Mouse (Mus musculus) midbrain, embryonic 11.5 days (tissue): ENCODE results near the gene Henmt1. TPM values are rescaled to one million over a fixed set of nuclear protein-coding genes. Genes with fewer than 3 reads are reported as not detected.
A peak's percentile ranks its signal among the peaks of the same experiment; 100 is the strongest.

Experiments
- ATAC-seq: fragments of 200-750 bp; cut with Nextera tagmentation; 2 replicates; pipeline ENCODE4 v1.8.0; 2017; ENCODE audit warnings: moderate TSS enrichment, moderate library complexity; ENCODE audit not compliant: low FRiP score
- DNase-seq: peaks from one replicate; pipeline ENCODE4 v3.0.0; 2015; ENCODE audit warnings: low spot score; ENCODE audit errors: missing footprints
- H3K27ac ChIP-seq: fragments of 300-500 bp; sonication (generic); 2 replicates; pipeline ENCODE4 v1.5.1; 2014; ENCODE audit warnings: low read depth, low read length
- H3K27me3 ChIP-seq: fragments of 300-500 bp; sonication (generic); 2 replicates; pipeline ENCODE4 v1.6.1; 2014; ENCODE audit warnings: mild to moderate bottlenecking, low read length, moderate library complexity, mixed read lengths; ENCODE audit not compliant: control insufficient read depth, insufficient read depth
- H3K36me3 ChIP-seq: fragments of 300-500 bp; sonication (generic); 2 replicates; pipeline ENCODE4 v1.6.1; 2014; ENCODE audit warnings: mild to moderate bottlenecking, low read length, moderate library complexity, mixed read lengths; ENCODE audit not compliant: control insufficient read depth, insufficient read depth
- H3K4me1 ChIP-seq: fragments of 300-500 bp; sonication (generic); 2 replicates; pipeline ENCODE4 v1.6.1; 2014; ENCODE audit warnings: low read length; ENCODE audit not compliant: control insufficient read depth, insufficient read depth
- H3K4me2 ChIP-seq: fragments of 300-500 bp; sonication (generic); 2 replicates; pipeline ENCODE4 v1.6.1; 2014; ENCODE audit warnings: mild to moderate bottlenecking, moderate library complexity
- H3K4me3 ChIP-seq: fragments of 300-500 bp; sonication (generic); 2 replicates; pipeline ENCODE4 v1.5.1; 2014; ENCODE audit warnings: low read depth, low read length
- H3K9ac ChIP-seq: fragments of 300-500 bp; sonication (generic); 2 replicates; pipeline ENCODE4 v1.6.1; 2014; ENCODE audit warnings: low read length
- H3K9me3 ChIP-seq: fragments of 300-500 bp; sonication (generic); 2 replicates; pipeline ENCODE4 v1.6.1; 2016; ENCODE audit warnings: low read length; ENCODE audit not compliant: control insufficient read depth
- WGBS: fragments of 180-500 bp; shearing (Covaris S2); extraction: QIAGEN DNeasy Blood & Tissue Kit; methylation state at CpG from one replicate; pipeline ENCODE4 v1.1.7; 2014; 5-methylcytosine and 5-hydroxymethylcytosine counted together
- polyA plus RNA-seq: library from polyadenylated mRNA; unstranded; fragments of >200 nt; fragmentation: Nextera tagmentation; extraction: Ambion mirVana; gene quantifications from 2 replicates; pipeline ENCODE4 v1.2.1, GENCODE M21; 2014

Henmt1 gene
- polyA plus RNA-seq, 1 experiment from 2014 or later, result 0.56 TPM

- Histone ChIP-seq H3K36me3 (peaks cover 5% of the 10 kb centered on the region), H3K4me2 (peak overlapping the region; percentile 98), H3K4me3 (peak overlapping the region; percentile 99), H3K9ac (peak overlapping the region; percentile 84), H3K27me3 (no peaks in the 10 kb centered on the region), H3K4me1 (peaks cover 10% of the 10 kb centered on the region), H3K27ac (peak overlapping the region; percentile 91), H3K9me3 (no peaks in the 10 kb centered on the region)
- WGBS, result under 1% methylated on average over 31 of the region's 32 CpGs
- peak; percentile 92 for DNase-seq
- ATAC-seq, result no peak
These were observed 29.2 kb upstream of the Henmt1 start for GRCm38 (mm10) chr3:108910303-108911080.

DNA sequence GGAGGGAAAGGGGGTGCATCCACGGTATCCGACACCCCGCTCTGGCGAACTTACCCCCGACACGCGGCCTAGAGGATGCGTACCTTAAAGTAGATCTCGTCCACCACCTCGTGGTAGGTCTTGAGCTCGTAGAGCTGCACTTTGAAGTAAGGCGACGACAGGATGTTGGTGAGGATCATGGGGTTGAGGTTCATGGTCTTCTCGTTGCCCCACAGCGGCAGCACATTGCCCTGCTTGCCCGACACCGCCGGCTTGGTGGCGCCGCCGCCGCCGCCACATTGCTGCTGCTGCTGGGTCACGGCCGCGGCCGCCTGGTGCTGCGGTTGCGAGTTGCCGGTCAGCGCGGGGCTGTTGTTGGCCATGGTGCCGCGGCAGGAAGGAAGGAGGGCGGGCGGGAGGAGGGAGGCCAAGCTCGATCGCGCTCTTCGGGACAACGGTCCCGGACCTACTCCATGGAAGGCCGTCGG is 28.6 kb upstream of the Henmt1 start:
- ATAC-seq (peak; percentile 89), DNase-seq (no peak)
- Histone ChIP-seq H3K27ac (peak overlapping the region; percentile 91), H3K4me2 (peak overlapping the region; percentile 98), H3K27me3 (no peaks in the 10 kb centered on the region), H3K9me3 (no peaks in the 10 kb centered on the region), H3K4me3 (peak overlapping the region; percentile 99), H3K36me3 (peaks cover 3% of the 10 kb centered on the region), H3K9ac (peak overlapping the region; percentile 84), H3K4me1 (peaks cover 10% of the 10 kb centered on the region)
- WGBS, result under 1% methylated on average over 44 of the region's 44 CpGs

GRCm38 (mm10) chr3:108911548-108912413 is 27.9 kb upstream of the Henmt1 start, which contains the start of gene Prpf38b:
TSS of gene Prpf38b (minus strand) at chr3:108911727.
- peak within 1 kb of the TSS; percentile 99 for H3K4me3 ChIP-seq
- no peaks in the 10 kb centered on the region for H3K27me3 ChIP-seq
- peak; percentile 99 for DNase-seq
- peak within 1 kb of the TSS; percentile 84 for H3K9ac ChIP-seq
- WGBS, result 2% methylated on average over 53 of the region's 53 CpGs
- no peaks in the 10 kb centered on the region for H3K9me3 ChIP-seq
- H3K4me2 ChIP-seq, result peak within 1 kb of the TSS; percentile 98
- peak; percentile 99 for ATAC-seq
- peaks cover 10% of the 10 kb centered on the region for H3K4me1 ChIP-seq
- H3K27ac ChIP-seq, result peak within 1 kb of the TSS; percentile 91
- peaks cover 3% of the 10 kb centered on the region for H3K36me3 ChIP-seq

- ATAC-seq (no peak), DNase-seq (no peak)
- WGBS, result 92% methylated on average over 1 of the region's 1 CpGs
These were observed 23.7 kb upstream of the Henmt1 start for GRCm38 (mm10) chr3:108915999-108916398.

DNA sequence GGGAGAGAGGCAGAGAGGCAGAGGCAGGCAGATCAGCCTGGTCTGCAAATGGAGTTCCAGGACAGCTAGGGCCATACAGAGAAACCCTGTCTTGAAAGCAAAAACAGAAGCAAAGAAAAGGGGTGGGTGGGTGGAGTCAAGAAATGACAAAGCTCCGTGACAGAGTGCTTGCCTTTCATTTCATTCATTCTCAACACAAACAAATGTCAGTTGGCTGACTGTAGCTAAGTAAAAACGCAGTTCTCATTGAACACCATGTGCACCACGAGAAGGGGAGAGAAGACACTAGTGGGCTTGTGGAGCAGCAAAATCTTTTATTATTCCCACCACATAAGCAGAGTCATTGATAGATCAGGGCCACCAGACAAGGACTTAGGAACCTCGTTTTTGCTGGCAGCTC is 22.8 kb upstream of the Henmt1 start:
- Histone ChIP-seq H3K27ac (no peak overlapping the region), H3K4me2 (no peak overlapping the region), H3K36me3 (no peaks in the 10 kb centered on the region), H3K4me3 (no peak overlapping the region), H3K27me3 (no peaks in the 10 kb centered on the region), H3K4me1 (no peaks in the 10 kb centered on the region), H3K9me3 (no peaks in the 10 kb centered on the region), H3K9ac (no peak overlapping the region)
- WGBS, result 51% methylated on average over 4 of the region's 4 CpGs
- ATAC-seq (no peak), DNase-seq (no peak)

More at GRCm38 (mm10) chr3:108915999-108916398, 23.7 kb upstream of the Henmt1 start:
- Histone ChIP-seq H3K4me3 (no peak overlapping the region), H3K27me3 (no peaks in the 10 kb centered on the region), H3K4me1 (no peaks in the 10 kb centered on the region), H3K36me3 (no peaks in the 10 kb centered on the region), H3K4me2 (no peak overlapping the region), H3K9me3 (no peaks in the 10 kb centered on the region), H3K27ac (no peak overlapping the region), H3K9ac (no peak overlapping the region)

DNA sequence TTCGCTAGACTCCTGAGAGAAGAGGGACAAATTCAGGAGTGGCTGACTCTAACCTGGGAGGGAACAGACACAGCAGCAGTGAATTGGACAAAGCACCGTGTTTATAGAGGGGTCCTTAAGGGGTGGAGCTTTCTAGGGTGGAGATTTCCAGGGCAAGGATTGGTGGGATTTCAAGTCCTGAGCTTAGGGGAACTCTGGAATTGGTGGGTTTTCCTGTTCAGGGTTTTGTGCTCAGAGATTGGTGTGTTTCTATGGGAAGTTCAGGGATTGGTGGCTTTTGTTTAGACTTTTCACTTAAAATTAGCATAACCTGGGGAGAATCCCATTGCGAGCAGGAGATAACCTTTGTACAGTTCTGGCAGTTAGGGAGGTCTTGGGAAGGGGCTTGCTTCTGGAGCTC is 21.7 kb upstream of the Henmt1 start:
- Histone ChIP-seq H3K27ac (no peak overlapping the region), H3K9me3 (no peaks in the 10 kb centered on the region), H3K4me1 (no peaks in the 10 kb centered on the region), H3K9ac (no peak overlapping the region), H3K36me3 (no peaks in the 10 kb centered on the region), H3K4me3 (no peak overlapping the region), H3K27me3 (no peaks in the 10 kb centered on the region), H3K4me2 (no peak overlapping the region)
- DNase-seq (no peak), ATAC-seq (no peak)
- 43% methylated on average over 3 of the region's 3 CpGs for WGBS

DNA sequence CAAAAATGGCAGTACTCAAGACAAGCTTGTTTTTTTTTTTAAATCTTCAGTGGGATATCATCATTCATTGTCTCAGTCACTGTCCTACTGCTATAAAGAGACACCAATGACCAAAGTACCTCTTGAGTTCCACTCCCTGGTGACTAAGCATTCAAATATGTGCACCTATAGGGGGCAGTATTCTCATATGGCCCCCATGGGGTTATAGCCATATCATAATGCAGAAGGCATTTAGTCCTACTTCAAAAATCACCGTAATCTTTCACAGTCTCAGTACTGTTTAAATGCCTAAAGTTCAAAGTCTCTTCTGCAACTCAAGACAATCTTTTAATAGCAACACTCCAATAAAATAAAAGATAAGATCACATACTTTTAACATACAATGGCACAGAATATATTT is 20.8 kb upstream of the Henmt1 start:
- Histone ChIP-seq H3K27me3 (no peaks in the 10 kb centered on the region), H3K36me3 (no peaks in the 10 kb centered on the region)
- DNase-seq, result no peak

GRCm38 (mm10) chr3:108920442-108921070 is 19.1 kb upstream of the Henmt1 start:
- Histone ChIP-seq H3K9me3 (no peaks in the 10 kb centered on the region), H3K27me3 (no peaks in the 10 kb centered on the region), H3K27ac (no peak overlapping the region), H3K4me2 (no peak overlapping the region), H3K36me3 (no peaks in the 10 kb centered on the region), H3K4me1 (no peaks in the 10 kb centered on the region), H3K4me3 (no peak overlapping the region), H3K9ac (no peak overlapping the region)
- WGBS, result 89% methylated on average over 3 of the region's 3 CpGs
- DNase-seq, result no peak
- ATAC-seq, result no peak

More for the DNA sequence above, 20.8 kb upstream of the Henmt1 start:
- H3K27ac ChIP-seq, result no peak overlapping the region
- no peak overlapping the region for H3K4me3 ChIP-seq
- WGBS, result 92% methylated on average over 1 of the region's 1 CpGs
- no peaks in the 10 kb centered on the region for H3K4me1 ChIP-seq
- H3K9ac ChIP-seq, result no peak overlapping the region
- ATAC-seq, result no peak
- no peaks in the 10 kb centered on the region for H3K9me3 ChIP-seq
- no peak overlapping the region for H3K4me2 ChIP-seq
